Mouse (Mus musculus): Measurements from ENCODE around the gene Klf13.
A peak's percentile ranks its signal among the peaks of the same experiment; 100 is the strongest.

The Klf13 gene

DNA sequence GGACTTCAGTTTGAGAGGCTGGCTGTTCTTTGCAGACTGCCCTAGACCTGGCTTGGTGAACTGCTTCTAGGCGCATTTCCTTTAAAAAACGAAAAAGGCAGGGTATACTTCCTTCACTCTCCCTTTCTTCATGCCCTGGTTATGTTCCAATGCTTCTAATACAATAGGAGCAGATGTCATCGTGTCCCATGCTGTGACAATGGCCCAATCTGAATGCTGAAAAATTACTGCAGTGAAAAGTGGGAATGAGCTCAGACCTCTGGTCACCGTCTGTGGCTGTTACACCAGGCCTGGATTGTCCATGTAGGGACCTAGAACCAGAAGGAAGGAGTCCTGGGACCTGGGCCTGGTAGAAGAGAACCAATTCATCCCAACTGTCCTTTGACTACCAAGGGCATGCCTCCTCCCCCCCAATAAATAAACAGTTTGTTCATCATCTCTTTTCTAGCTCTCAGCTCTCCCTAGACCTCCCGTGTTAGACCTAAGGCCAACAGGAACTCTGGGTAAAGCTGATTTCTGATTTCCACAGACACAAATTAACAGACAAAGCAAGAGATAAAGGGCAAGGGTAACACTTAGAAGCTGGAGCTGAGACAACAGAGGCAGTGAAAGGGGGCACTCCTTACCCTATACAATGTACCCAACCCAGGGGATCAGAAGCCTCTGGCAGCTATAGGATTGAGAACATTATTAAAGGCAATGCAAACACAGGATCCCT lies 30.8 kb downstream of the Klf13 start:
- no peak for DNase-seq (ENCODE audit: low spot score)

DNA sequence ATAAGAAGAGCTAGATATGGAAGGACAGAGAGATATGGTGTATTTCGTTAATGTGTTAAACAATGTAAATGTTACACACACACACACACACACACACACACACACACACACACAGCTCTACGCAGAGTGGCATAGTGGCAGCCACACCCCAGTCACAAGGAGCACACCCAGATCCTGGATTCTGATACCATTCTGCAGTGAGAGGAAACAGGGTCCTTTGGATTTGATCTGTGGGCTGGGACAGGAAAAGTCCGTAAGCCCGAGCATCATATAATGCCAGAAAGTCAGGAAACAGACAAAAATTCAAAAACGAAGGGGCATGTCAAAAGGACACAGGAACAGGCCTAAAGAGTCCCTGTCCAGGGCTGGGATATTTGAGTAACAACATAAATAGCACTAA lies 33.1 kb downstream of the Klf13 start:
- DNase-seq (ENCODE audit: low spot score) = no peak

DNA sequence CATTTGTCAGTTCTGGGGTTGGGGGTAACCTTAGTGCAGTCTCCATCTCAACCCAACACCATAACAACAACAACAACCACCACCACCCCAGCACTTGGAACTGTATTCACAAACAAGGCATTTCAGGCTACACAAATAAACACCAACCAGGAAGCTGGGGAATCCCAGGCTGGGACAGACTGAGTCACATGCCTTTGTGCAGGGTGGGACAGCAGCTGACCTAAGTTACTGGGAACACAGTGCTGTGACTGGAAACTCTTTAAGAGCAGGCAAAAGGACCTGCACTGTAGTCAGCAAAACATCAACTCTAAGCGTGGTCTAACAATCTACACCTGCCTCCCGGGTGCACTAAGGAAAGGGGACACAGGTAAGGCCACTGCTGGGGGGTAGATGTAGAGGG lies 33.5 kb downstream of the Klf13 start:
- DNase-seq (ENCODE audit: low spot score) = no peak

DNA sequence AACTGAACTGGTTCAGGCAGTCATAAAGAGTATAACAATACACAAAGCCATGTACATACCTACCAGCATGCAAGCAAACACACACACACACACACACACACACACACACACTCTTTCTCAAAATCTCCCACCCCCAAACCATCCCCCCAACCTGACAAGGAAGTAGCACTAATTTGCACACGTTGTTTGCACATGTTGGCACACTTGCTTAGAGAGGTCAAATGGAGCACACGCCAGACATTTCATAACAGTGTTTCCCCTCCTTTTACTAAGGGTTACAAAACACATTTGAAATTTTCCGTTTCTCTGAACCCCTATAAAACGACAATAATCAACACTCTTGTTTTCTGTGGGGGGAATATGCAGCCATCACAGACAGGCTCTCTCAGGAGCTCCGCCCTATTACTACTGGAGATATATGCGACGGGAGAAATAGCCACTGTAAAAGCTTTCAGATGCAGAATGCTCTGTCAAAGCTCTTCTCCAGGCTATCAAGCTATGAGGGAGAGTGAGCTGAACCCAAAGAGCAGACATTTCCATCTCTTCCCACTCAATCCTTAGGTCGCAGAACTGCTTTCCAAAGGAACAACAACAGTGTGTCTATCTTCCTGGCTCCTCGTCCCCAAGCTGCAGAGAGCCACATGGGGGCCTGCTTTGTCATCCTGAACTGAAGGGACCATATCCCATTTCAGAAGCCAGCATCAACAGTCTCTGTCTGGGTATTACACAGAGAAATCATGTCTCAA lies 34.9 kb downstream of the Klf13 start:
- DNase-seq (ENCODE audit: low spot score) = no peak

DNA sequence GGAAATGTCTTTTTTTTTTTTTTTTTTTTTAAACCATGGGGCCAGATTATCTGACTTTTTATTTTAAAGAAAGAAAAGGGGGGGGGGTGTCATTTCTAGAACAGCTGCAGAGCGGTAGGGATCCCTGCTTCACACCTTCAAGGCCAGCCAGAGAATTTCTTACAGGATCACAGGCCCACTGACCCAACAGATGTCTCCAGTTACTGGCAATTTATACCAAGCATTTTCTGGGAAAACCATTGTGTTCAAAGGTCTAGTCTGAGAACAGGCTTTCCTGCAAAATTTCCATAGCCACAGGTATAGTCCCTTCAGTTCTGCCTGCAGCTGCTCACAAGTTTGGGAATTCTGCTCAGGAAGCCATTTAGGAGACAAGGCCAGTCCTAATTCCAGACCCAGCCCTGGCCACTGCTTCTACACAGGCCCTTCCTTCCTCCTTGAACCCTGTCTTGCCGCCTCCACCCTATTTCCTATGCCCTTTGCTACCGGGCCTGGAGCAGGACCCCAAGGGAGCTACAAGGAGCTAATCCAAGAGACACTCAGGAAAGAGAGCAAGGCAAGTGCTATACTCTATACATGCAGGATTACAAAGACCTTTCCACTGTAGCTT lies 36.0 kb downstream of the Klf13 start:
- DNase-seq (ENCODE audit: low spot score) = no peak

DNA sequence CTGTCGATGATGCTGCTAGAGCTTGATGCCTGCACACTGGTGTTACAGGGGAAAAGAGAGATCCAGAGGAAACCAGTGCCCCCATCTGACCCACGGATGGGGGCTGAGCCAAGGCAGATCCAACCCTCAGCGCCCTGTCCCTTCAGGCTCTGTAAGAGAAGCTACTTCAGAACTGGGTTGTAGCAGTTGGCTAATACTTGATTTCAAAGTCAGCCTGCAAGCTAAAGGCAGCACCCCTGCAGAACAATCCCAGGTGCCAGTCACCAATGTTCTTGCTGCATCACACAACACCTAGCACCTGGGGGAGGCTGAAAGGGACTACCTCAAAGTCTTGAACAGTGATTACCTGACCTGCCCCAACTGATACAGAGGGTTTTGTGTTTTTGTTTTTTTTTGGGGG lies 36.8 kb downstream of the Klf13 start:
- DNase-seq (ENCODE audit: low spot score) = no peak

DNA sequence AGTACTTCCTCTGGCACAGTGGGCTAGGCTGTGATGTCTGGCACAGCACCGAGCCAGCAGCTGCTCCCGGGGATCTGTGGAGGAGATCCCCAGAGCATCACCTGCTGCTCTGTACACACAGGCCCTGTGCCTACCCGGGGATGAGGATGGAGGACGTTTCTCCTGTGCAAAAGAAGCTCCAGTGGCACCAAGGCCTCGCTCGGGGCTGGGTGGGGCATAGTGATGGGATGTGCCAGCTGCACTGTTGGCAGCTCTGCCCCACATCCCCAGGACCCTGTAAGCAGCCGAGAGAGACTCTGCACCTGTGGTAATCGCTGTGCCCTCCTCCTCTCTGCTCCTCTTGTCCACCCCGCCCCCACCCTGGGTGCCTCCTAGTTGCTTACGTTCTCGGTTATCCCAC lies 37.4 kb downstream of the Klf13 start:
- DNase-seq (ENCODE audit: low spot score) = no peak

DNA sequence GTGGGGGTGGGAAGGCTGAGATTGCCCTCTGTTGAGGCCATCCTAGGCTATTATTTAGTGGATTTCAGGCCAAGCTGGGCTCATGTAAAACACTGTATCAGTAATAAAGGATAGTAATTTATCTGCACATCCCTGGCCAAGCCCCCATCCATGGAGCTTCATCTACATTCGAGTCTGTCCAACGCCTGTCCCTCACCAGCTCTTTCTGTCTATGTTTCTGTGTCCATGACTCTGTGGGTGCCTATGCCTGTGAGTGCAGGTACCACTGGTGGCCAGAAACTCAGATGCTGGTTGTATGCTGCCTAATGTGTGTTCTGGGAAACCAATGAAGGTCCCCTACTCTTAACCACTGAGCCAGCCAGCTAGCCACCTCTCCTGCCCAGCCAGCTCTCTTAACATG lies 38.3 kb downstream of the Klf13 start:
- no peak for DNase-seq (ENCODE audit: low spot score)

DNA sequence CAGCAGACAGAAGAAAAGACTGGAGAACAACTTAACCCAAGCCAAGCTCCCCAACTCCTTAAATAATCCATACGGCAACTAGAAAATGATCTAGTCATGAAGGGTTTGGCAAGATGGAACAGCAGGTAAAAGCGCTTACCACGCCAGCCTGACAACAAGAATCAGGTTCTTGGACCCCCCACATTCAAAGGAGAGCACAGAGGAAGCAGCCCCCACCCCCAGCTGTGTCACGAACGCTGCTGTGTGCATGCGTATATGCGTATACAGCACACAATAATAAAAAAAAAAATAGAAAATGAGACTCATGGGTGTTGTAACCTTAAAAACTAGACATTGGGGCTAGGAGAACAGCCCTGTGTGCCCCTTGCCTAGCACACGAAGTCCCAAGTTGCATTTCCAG lies 38.8 kb downstream of the Klf13 start:
- DNase-seq (ENCODE audit: low spot score) = no peak

DNA sequence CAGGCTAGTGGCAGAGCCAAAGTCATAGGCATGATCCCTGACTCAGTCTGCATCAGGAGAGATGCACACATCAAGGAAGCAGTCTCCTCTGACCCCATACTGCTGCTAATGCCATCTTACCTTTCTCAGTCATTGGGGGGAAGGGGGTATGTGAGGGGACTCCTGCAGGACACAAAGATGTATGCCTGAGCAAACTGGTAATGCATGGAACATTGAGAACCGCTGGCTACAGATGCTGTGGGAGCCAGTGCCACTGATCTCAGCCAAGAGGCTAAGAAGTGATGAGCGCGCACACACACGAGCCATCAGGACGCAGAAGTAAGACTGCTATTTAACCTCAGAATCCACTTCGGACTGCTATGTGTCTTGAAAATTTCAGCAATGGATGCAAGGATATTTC lies 40.5 kb downstream of the Klf13 start:
- DNase-seq (ENCODE audit: low spot score) = no peak

DNA sequence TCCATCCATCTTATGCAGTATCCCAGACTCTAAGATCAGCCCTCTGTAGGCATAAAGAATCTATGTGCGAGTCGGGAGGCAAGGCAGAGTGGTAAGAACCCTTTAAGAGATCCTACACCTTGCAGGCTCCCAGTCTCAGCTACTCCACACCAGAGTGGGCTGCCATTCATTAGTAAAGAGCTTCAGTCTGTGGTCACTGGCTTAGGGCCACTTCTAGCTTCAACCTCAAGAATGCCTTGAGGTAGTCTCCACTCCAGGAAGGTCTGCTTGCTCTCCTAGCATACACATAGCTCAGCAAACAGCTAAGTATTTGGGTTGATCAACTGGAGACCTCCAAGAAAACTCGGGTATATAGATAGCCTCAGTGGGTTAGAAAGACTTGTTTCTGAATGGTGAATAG lies 41.1 kb downstream of the Klf13 start:
- DNase-seq (ENCODE audit: low spot score) = no peak

DNA sequence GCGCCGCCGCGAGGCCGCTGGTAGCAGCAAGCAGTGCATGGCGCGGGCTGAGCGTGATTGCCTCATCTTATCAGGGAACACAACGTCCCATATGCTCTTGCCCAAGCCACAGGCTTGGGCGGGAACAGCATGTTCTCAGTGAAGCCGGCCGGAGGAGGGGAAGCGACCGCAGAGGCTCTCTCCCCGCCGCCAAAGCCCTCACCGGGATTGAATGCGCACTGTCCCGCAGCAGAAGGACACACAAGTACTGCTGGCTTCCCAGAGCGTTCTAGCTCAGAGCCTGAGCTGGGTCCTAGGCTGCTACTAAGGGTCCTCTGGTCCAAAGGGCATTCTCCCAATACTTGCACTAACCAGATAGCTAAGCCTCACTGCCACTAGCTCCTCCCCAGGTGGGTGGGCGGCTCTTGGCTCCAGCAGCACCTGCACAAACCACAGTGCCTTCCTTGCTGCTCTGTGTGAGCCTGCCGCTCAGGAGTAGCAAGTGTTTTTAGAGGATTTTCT lies 41.7 kb downstream of the Klf13 start:
- peak; percentile 87 for DNase-seq (ENCODE audit: low spot score)

DNA sequence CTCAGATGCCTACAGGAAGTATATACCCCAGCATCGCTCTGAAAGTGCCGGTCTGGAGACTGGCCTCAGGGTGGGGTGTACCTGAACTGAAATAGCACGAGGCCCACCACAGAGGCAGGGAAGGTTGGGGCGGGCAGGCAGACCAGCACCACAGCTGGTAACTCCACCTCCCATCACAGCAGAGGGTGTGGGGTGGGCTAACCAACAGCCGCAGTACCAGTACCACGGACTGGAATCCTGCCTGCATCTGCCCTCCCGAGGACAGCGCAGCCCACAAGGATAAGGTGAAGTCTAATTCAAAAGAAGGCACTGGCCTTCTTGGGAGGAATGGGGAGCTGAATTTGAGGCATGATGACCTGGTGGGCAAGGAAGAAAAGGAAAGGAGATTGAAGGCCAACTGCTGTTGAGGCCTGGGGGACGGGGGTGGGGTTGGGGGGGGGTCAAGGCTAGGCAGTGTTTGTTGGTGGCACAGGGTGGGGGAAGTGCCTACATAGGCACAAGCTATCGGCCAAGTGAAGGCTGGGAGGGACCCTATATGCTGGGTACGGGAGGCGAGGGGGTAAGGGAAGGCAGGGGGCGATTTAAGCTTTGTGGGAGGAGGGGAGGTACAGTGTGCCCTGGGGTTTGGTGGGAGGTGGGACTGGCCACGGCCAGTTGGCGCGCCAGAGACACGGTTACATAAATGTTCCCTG lies 42.3 kb downstream of the Klf13 start:
- DNase-seq (ENCODE audit: low spot score) = no peak

DNA sequence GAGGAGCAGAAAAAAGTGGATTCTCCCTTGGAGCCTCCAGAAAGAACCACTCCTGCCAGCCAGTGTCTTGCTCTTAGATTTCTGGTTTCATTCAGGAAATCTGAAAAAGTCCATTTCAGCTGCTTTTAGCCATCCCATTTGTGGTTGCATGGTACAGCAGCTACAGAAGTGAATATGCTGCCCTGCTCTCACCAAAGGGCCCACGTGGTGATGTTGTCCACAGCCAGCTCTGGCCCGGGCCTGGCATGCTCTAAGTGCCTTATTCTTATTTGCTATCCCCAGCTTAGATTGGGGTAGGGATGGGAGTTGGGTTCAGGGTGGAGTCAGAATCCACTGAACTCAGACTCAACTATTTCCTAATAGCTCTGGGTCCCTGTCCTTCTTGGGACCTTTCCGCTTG lies 43.5 kb downstream of the Klf13 start:
- DNase-seq (ENCODE audit: low spot score) = no peak

DNA sequence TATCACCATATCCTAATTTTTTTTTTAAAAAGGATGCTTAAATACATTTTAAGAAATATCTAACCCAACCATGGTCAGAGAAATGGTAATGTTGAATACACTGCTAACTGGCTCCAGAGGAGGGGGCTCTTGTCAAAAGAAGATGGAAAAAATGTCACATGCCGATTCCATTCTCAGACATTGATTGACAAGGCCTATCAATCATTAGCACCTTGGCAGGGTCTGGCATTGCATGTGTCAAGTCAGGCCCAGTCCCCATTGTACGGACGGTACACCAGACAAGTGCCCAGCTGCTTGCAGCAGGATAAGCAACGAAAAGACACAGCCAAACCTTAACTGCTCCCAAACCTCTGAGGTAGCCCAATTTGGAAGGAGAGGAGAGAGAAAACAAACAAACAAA lies 44.1 kb downstream of the Klf13 start:
- DNase-seq (ENCODE audit: low spot score) = no peak

DNA sequence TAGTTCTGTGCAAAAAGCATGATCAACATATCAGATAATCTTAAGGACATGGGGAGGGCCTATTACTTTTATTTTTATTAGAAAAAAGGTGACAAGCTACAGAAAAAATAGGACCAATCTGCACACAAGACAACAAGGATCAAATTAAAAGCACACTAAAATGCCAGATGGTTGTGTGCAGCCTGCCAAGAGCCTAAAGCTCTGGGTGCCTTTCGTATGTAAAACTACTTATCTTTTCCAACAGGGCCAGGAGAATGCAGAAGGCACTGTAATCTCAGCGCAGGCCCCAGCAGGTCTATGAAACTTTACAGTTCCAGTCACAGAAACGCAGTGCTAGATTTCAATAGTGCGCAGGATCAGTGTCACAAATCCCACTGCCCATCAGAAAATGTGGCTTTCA lies 45.0 kb downstream of the Klf13 start:
- no peak for DNase-seq (ENCODE audit: low spot score)

DNA sequence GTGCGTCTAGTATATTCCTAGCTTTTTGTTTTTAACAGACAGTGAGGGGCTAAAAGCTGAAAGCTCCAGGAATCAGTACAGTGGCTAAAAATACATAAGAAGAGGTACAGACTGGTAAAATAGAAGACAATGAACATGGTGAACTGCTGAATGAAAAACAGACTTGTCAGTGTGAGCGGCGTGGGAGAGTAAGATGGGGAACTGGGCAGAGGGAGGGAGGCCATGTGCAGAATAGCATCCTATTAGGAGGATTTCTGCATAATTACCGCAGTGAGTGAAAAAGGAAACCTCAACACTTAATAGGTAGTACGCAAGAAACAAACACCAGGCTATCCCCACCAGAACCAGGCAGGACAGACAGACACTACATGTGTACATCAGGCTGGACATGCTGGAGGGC lies 45.5 kb downstream of the Klf13 start:
- DNase-seq (ENCODE audit: low spot score) = no peak

DNA sequence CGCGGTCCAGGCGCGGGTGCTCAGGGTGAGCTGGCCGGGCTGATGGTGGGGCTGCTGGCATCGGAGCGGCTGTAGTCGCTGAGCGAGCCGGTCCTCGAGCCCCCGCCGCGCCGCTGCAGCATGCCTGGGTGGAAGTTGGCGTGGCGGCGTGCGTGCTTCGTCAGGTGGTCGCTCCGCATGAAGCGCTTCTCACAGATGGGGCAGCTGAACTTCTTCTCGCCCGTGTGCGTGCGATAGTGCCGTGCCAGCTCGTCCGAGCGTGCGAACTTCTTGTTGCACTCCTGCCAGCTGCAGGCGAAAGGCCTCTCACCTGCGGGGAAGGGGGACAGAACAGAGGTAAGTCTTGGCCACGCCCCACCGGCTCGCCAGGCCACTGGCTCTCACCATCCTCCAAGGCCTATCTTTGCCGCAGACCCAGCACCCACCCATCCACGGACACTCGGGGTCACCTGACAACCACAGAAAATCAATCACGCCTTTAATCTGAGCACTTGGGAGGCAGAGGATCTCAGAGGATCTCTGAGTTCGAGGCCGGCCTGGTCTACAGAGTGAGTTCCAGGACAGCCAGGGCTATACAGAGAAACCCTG lies 47.1 kb downstream of the Klf13 start:
- no peak for DNase-seq (ENCODE audit: low spot score)

DNA sequence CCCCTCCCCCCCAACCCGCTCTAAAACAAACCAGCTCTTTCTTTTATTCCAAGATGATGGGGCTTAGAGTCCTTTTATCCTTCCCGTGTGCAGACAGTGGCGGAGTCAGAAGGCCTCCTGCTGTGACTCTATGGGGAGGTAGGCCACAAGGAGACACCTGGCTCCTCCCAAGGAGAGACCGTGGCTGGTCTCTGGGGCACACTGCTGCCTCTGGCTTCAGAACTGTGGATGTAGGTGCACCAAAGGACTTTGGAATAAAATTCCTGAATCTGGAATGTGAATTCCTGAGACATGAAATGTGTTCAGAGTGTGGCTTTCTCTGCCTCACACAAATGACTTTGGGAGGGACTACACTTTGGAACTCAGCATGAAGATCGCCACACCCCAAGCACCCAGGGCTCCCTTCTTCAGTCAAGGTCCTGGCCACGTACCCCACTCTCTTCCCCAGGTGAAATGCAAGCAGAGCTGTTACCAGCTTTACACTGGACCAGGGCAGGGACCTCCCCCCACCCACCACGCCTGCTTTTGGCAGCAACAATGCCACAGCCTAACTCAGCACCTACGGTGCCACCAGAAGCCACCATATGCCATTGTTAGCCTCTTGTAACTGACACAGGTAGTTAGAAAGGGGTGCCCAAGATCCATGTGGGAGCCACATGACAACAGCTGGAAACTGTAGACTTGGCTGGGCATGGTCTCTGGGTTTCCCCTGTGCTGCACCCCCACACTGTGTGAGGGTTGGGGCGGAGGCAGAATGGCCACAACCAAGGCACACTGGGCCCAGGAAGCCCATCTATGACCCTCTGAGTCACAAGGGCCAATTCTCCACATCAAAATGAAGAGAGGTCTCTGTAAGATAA lies 49.4 kb downstream of the Klf13 start:
- DNase-seq (ENCODE audit: low spot score) = no peak

DNA sequence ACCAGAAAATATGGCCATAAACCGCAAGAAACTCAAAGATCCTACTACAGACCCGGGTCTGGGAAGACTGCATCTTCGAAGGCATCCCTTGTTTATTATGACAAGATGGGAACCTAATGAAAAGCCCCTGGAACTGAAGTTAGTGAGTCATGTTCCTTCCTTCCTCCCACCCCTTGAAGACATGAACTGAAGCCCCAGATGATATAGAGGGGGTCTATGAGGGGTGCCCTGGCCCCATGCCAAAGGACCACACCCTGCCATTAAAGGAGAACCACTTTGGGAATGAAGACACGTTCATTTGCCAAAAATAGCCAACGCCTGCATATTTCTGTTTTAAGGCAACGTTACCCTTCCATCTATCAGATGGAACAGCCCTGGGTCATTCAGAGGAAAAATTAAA lies 50.0 kb downstream of the Klf13 start:
- no peak for DNase-seq (ENCODE audit: low spot score)

DNA sequence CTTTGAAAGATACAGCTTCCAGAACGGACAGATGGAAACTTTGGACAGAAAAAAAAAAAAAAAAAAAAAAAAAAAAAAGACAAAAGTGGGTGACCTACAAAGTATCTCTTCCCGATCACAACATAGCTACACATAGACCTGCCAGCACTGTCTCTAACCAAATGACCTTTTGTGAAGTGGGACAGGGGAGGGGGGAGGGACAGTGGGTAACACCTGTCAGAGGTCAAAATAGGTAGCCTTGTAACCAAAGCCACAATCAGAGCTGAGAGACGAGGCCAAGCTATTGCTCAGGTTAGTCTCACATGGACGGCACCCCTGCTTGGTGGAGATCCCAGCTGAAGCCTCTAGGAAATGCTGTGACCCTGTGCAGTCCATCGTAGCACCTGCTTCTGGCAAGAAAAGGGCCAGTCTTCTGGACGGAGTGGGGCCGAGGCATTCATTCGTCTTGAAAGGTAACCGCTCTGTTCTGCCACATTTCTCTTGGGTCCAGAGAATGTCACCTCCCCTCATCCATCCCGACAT lies 51.1 kb downstream of the Klf13 start:
- DNase-seq (ENCODE audit: low spot score) = no peak

All from embryo, embryonic 10.5 days (tissue).